Mouse (Mus musculus): ENCODE data around the gene Abca13. TPM values are rescaled to one million over a fixed set of nuclear protein-coding genes. Genes with fewer than 3 reads are reported as not detected.
"Not testable (repeated sequence)": the region's sequence is repeated elsewhere in the genome, so short reads cannot be mapped to it uniquely, and the experiment has no call there.

The Abca13 gene
- total RNA-seq, 2 experiments from 2014 or later: 0.02 to 0.03 TPM

DNA sequence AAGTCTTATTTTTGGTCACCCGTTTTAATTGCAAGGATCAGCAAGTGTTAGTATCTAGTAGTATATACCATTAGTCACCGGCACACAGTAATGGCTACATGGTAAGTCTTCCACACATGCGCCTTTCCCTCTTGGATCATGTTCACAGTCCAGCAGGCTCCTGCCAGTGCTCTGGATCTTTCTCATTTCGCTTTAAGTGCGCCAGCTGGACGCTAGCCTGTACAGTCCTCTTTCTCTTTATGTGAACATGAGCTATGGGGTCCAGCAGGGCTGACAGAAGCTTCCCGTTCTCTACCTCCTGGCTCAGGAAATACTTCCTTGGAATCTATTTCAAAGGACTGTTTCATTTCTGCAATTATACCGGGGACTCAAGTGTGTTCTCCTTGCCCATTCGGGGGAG is 21.8 kb downstream of the Abca13 start:
- Histone ChIP-seq H3K27ac (no peak overlapping the region), H3K4me3 (no peak overlapping the region)
- no peak for DNase-seq (ENCODE audit: low spot score in 2 of 2)
- TF ChIP-seq CTCF (conservative IDR thresholded peaks at IDR 0.05): no peak

DNA sequence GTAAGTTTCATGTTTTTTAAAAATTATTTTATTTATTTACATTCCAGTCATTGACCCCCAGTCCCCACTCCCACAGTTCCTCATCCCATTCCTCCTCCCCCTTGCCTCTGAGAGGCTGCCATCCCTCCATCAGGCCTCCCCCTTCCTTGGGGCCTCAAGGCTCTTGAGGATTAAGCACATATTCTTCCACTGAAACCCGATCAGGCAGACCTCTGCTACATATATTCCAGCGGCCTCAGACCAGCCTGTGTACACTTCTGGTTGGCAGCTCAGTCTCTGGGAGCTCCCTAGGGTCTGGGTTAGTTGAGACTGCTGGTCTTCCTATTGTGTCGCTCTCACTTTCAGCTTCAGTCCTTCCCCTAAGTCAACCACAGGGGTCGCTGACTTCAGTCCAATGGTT is 24.5 kb downstream of the Abca13 start:
- Histone ChIP-seq H3K27ac (no peak overlapping the region), H3K4me3 (no peak overlapping the region)
- no peak for TF ChIP-seq CTCF (conservative IDR thresholded peaks at IDR 0.05)
- no peak for DNase-seq (ENCODE audit: low spot score in 2 of 2)

DNA sequence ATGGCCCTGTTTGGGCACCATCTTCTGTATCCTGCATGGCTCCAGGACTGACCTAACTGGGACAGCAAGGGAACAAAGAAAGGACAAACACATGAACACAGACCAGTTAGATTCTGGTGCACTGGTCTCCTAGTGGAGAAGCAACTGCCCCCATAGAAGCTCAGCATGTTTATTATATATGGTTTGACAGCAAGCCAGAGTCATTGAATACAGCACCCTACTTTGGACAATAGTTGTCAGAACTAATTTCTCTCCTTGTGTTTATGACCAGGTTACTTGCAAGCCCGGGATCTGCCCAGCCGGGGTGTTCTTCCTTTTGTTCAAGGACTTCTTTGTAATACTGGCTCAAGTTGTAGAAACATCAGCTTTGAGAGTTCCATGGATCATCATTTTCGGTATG is 28.8 kb downstream of the Abca13 start:
- TF ChIP-seq CTCF (conservative IDR thresholded peaks at IDR 0.05): no peak
- Histone ChIP-seq H3K27ac (no peak overlapping the region), H3K4me3 (no peak overlapping the region)
- no peak for DNase-seq (ENCODE audit: low spot score in 2 of 2)

DNA sequence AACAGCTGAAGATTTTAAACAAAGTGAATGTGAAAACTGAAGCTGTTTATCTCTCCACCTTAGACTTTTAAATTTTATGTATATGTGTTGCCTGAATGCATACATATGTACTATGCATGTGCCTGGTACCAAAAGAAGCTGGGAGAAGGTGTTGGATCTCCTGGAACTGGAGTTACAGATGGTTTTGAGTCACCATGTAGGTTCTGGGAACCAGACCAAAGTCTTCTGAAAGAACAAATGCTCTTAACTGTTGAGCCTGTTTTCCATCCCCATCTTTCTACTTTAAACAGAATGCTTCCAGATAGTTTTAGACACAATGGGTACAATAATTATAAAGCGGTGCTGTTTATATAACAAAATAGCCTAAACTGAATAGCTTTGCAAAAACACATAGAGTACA is 29.9 kb downstream of the Abca13 start:
- no peak overlapping the region for H3K4me3 ChIP-seq
- no peak overlapping the region for H3K27ac ChIP-seq
- TF ChIP-seq CTCF (conservative IDR thresholded peaks at IDR 0.05): no peak
- DNase-seq (ENCODE audit: low spot score in 2 of 2): peak in 1 of 2 experiments; percentile 56

DNA sequence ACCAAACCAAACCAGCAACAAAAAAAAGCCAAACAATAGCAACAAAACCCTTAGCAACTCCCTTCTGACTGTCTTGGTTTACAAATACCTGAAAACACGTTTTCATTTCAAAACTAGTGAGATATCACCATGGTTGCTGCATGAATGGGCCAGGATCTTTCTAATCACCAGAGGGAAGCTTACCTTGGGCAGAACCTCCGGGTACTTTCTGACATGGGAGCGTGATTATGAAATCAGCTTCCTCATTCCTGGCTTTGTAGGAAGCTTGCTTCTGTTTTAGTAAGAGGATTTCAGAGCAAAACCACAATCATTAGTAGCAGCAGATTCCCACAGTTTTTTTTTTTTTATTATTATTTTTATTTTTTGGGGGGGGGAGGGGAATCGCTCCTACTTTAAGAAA is 34.7 kb downstream of the Abca13 start:
- no peak for DNase-seq (ENCODE audit: low spot score in 2 of 2)

DNA sequence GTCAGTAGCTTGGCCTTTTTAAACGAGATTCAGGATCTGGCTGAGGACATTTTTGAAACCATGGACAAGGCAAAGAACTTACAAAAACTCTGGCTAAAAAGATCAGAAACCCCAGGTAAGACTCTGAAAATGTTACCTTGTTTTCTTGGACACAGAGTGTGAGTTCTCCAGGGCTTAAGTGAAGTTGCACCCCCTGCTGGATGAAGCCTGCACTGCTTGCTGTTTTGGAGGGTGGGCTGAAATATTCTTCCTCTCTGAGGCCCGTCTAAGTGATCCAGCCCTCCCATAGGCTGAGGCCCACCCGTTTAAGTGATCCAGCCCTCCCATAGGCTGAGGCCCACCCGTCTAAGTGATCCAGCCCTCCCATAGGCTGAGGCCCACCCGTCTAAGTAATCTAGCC is 57.9 kb downstream of the Abca13 start:
- peak; percentile 66 for TF ChIP-seq CTCF (conservative IDR thresholded peaks at IDR 0.05)
- H3K27ac ChIP-seq; H3K4me3 ChIP-seq; DNase-seq (ENCODE audit: low spot score in 2 of 2): not testable (repeated sequence)

More for the DNA sequence above, 34.7 kb downstream of the Abca13 start:
- TF ChIP-seq CTCF (conservative IDR thresholded peaks at IDR 0.05): no peak
- Histone ChIP-seq H3K4me3 (no peak overlapping the region), H3K27ac (no peak overlapping the region)

DNA sequence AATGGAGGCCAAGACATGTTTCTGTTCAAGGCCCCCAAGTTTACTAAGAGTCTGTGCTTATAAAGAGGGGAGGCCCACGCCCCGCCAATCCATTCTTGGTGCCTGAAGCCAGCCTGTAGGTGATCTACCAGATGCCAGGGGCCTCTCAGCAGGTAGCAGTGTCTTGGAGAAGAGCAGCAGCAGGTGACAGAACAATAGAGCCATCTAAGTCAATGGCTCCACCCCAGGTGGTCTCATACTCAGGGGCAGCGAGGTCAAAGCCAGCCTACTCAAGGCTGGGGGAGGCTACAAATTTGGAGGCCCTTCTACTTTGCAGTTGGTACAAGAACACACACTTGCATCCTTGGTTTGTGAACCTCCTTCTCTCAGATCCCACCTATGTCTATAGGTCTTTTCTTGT is 71.3 kb downstream of the Abca13 start:
- H3K27ac ChIP-seq; DNase-seq (ENCODE audit: low spot score in 2 of 2); H3K4me3 ChIP-seq: not testable (repeated sequence)

DNA sequence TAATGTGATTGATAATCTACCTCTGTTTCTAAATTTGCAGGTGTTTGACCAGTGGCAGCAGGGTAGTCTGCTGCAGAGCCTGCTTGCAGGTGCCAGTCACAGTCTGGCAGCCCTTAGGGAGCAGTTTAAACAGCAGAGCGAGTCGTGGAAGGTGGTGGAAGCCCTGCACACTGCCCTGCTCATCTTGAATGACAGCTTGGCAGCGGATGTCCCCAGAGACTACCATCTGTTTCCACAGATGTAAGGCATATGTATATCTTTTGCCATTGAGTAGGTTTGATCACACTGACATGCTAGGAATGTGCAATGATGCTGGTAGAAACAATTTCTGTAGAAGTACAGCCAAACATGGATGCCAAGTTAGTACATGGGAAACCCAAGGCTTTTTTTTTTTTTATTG is 77.3 kb downstream of the Abca13 start:
- peak in 1 of 2 experiments; percentile 18 for DNase-seq (ENCODE audit: low spot score in 2 of 2)
- TF ChIP-seq CTCF (conservative IDR thresholded peaks at IDR 0.05): no peak
- H3K4me3 ChIP-seq: no peak overlapping the region
- no peak overlapping the region for H3K27ac ChIP-seq

DNA sequence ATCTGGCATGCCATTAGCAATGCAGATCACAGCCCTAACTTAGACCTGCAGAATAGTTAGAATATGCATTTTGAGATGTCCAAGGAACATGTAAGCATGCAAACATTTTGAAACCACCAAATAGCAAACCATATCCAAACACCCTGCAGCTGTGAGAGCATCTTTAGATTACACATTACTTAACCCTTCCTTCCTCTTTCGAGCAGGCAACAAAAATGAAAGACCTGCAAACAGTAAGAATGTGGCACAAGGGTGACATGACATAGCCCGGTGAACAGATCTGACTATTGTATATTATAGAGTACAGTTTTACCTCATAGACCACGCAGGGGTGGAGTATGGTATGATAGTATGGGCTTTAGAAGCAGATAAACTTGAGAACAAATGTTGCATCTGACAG is 93.5 kb downstream of the Abca13 start:
- no peak for DNase-seq (ENCODE audit: low spot score in 2 of 2)
- Histone ChIP-seq H3K27ac (no peak overlapping the region), H3K4me3 (no peak overlapping the region)
- TF ChIP-seq CTCF (conservative IDR thresholded peaks at IDR 0.05): no peak

DNA sequence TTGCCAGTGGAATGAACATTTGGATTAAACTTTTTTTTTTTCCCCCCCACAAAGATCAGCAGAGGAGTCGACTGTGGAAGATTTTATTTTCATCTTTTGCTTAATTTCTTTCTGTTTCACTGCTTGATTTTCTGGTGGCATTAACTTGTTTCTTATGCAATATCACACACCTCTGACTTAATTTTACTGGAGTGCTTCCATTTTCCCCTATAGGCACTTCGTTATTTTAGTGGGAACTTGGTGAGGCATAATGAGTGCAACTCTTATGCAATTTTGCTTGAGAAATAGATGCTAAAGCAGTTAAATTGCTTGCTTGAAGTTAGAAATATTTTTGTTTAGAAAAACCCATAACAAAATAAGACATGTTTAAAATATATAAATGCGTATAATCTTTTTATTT is 94.0 kb downstream of the Abca13 start:
- no peak for TF ChIP-seq CTCF (conservative IDR thresholded peaks at IDR 0.05)
- H3K27ac ChIP-seq: no peak overlapping the region
- no peak for DNase-seq (ENCODE audit: low spot score in 2 of 2)

DNA sequence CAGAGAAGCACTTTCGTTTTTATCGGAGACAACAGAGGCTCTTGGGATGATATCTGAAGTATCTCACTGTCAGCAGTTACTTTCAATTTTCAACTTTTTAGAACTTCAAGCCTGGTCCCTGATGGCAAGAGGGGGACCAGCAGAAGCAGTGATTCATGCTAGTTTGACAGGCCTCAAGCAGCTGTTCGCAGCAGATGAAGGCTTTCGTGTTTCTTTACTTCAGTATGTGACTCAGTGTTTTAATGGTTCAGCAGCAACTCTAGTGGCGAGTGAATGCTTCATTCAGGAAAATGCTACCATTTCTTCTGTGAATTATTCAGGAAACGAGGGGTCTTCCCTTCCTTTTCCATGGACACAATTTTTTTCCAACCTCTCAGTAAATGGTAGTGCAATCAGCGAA is 99.4 kb downstream of the Abca13 start:
- no peak overlapping the region for H3K4me3 ChIP-seq
- TF ChIP-seq CTCF (conservative IDR thresholded peaks at IDR 0.05): no peak; the same call in 1 of the 2 replicates
- no peak overlapping the region for H3K27ac ChIP-seq
- peak; percentile 18 to 30 for DNase-seq (ENCODE audit: low spot score in 2 of 2)

More for the DNA sequence above, 94.0 kb downstream of the Abca13 start:
- H3K4me3 ChIP-seq: no peak overlapping the region

DNA sequence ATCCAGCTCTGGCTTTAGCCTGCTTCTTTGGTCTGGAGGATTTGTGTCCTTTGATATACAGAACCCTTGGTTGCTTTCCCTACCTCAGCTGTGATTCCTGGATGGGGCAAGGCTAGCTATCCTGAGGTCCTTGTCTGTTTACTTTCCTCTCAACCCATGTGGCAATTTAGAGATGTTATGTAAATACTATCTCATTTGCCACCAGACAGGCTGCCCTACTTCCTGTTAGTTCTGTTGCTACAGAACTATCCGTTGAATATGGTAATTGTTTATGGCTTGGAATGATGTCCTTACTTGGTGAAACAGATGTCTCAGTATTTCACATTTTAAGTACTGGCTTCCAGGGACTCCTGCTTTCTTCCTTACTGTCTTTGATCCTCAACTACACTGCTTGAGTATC is 107.9 kb downstream of the Abca13 start:
- no peak for DNase-seq (ENCODE audit: low spot score in 2 of 2)
- no peak overlapping the region for H3K27ac ChIP-seq
- TF ChIP-seq CTCF (conservative IDR thresholded peaks at IDR 0.05): no peak

DNA sequence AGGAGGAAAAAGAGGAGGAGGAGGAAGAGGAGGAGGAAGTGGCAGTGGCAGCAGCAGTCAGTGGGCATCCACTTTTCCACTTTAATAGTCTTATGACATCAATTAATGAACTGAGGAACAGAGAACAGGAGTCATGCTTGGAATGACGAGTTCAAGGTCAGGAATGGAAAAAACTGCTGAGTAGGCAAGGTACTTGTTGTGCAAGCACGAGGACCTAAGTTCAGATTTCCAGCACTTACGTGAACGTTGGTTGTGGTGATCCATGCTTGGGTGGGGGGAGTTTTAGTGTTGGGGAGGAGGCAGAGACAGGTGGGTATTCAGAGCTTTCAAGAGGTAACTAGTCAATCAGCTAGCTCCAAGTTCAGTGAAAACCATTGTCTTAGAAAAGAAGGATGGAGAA is 113.7 kb downstream of the Abca13 start:
- Histone ChIP-seq H3K4me3 (no peak overlapping the region), H3K27ac (no peak overlapping the region)
- no peak for DNase-seq (ENCODE audit: low spot score in 2 of 2)
- TF ChIP-seq CTCF (conservative IDR thresholded peaks at IDR 0.05): no peak

More for the DNA sequence above, 107.9 kb downstream of the Abca13 start:
- H3K4me3 ChIP-seq: no peak overlapping the region

DNA sequence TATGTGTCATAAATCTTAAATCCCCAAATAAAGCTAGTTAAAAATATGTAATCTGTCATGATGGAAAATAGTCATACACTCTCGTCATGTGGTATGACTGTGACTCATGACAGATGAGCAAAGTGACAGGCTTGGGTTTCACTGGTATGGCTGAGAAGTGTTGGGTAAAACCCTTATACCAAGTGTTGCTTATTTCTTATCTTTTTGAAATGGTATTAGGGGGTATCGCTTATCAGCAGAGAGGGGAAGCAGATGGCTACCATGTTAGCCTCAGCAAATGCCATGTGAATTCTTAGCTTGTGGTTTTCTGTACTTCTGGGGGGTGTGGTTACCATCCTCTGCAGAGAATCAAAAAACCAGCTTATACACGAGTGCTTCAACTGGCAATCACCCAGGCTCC is 124.8 kb downstream of the Abca13 start:
- H3K4me3 ChIP-seq: no peak overlapping the region
- no peak for TF ChIP-seq CTCF (conservative IDR thresholded peaks at IDR 0.05)
- H3K27ac ChIP-seq: no peak overlapping the region
- no peak for DNase-seq (ENCODE audit: low spot score in 2 of 2)
